Mouse (Mus musculus): ENCODE results near the gene Trim80. TPM values are rescaled to one million over a fixed set of nuclear protein-coding genes. Genes with fewer than 3 reads are reported as not detected.

Trim80 gene
- total and polyA plus RNA-seq, 3 experiments = not detected

DNA sequence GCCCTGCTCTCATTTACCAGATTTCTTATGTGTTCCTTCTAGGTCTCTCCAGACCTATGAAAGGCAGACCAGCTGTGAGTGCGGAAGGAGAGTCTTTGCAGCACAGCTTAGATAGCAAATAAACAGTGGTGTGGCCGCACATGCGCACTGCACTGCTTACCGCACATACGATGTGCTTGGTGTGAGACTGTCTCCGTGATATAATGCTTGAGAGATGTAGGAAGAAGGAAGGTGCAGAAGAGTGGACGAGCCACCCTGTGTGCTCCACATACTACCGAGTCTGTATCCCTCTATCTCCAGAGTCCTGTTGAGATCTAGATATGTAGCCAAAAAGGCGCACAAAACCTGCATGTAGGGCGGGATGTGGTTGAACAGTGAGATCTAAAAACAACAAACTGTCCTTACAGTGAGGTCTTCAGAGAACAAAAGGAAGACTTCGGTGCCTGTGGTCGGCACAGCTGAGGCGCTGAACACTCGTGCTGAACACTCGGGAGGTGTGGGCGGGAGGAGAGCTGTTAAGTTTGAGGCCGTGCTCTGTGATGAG is 33.4 kb upstream of the Trim80 start:
- Histone ChIP-seq H3K79me2 (ENCODE audit: control insufficient read depth, insufficient read depth, low read length, poor library complexity) (peaks cover 10% of the 10 kb centered on the region), H3K27ac (ENCODE audit: control insufficient read depth, low read depth, low read length) (no peak overlapping the region), H3K4me1 (ENCODE audit: control insufficient read depth in 1 of 2, insufficient read depth in 2 of 2, low read length in 2 of 2) (peaks cover 2 to 34% of the 10 kb centered on the region in 2 experiments; a peak in 3 of 4 replicates), H3K4me3 (ENCODE audit: control insufficient read depth in 1 of 2, insufficient read depth in 1 of 2, low read depth in 2 of 2, low read length in 2 of 2) (no peak overlapping the region), H3K9ac (ENCODE audit: control insufficient read depth, low read depth, low read length, poor library complexity, severe bottlenecking) (no peak overlapping the region), H3K36me3 (ENCODE audit: control insufficient read depth in 1 of 2, insufficient read depth in 2 of 2, low read length in 2 of 2) (peaks cover 0 to 25% of the 10 kb centered on the region in 2 experiments; a peak in 2 of 4 replicates), H3K27me3 (ENCODE audit: control insufficient read depth in 1 of 2, insufficient read depth in 2 of 2, low read length in 2 of 2) (no peaks in the 10 kb centered on the region), H3K9me3 (replicated peaks; ENCODE audit: insufficient read depth, low read length) (no peaks in the 10 kb centered on the region)
- TF ChIP-seq USF2 (IDR thresholded peaks at IDR 0.05; ENCODE audit: borderline replicate concordance in 1 of 2, insufficient read depth in 1 of 2, low read depth in 1 of 2, low read length in 2 of 2) = no peak
- no peak for TF ChIP-seq POLR2A (IDR thresholded peaks at IDR 0.05; ENCODE audit: control insufficient read depth in 1 of 2, insufficient read depth in 1 of 2, low read depth in 1 of 2, low read length in 2 of 2, poor library complexity in 1 of 2)
- TF ChIP-seq TBP (IDR thresholded peaks at IDR 0.05; ENCODE audit: low read depth, low read length) = peak; percentile 63; the same call in 1 of the 2 replicates
- TF ChIP-seq SIN3A (IDR thresholded peaks at IDR 0.05; ENCODE audit: low read length) = no peak
- no peak for DNase-seq (ENCODE audit: low read depth, low spot score)

DNA sequence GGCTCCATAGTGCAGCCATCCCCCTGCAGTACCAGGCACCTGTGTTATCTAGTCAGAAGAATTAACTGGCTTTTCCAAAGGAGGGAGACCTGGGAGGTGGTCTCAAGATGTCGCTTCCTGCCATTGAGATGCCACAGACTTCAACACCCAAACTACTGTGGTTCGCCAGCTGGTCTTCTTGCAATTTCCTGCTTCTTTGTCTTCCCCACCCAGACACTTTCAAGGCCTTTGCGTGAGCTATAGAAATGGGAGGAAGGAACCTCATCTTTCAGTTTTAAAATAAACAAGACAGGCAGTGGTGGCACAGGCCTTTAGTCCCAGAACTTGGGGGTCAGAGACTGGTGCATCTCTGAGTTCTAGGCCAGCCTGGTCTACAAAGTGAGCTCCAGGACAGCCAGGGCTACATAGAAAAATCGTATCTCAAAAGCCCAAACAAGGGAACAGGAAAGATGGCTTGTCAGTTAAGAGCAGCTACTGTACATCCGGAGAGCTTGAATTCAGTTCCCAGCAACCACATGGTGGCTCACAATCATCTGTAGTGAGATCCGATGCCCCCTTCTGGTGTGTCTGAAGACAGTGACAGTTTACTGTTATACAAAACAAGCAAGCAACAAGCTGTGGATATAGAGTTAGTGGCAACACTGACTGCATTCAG is 32.0 kb upstream of the Trim80 start:
- Histone ChIP-seq H3K36me3 (ENCODE audit: control insufficient read depth in 1 of 2, insufficient read depth in 2 of 2, low read length in 2 of 2) (peaks cover 0 to 19% of the 10 kb centered on the region in 2 experiments; a peak in 2 of 4 replicates), H3K27me3 (ENCODE audit: control insufficient read depth in 1 of 2, insufficient read depth in 2 of 2, low read length in 2 of 2) (no peaks in the 10 kb centered on the region), H3K4me1 (ENCODE audit: control insufficient read depth in 1 of 2, insufficient read depth in 2 of 2, low read length in 2 of 2) (peaks cover 2 to 24% of the 10 kb centered on the region in 2 experiments; a peak in 3 of 4 replicates), H3K9ac (ENCODE audit: control insufficient read depth, low read depth, low read length, poor library complexity, severe bottlenecking) (no peak overlapping the region), H3K79me2 (ENCODE audit: control insufficient read depth, insufficient read depth, low read length, poor library complexity) (peaks cover 11% of the 10 kb centered on the region), H3K4me3 (ENCODE audit: control insufficient read depth in 1 of 2, insufficient read depth in 1 of 2, low read depth in 2 of 2, low read length in 2 of 2) (no peak overlapping the region), H3K27ac (ENCODE audit: control insufficient read depth, low read depth, low read length) (no peak overlapping the region), H3K9me3 (replicated peaks; ENCODE audit: insufficient read depth, low read length) (no peaks in the 10 kb centered on the region)
- no peak for DNase-seq (ENCODE audit: low read depth, low spot score)
- TF ChIP-seq KAT2A (conservative IDR thresholded peaks at IDR 0.05; ENCODE audit: low read depth, low read length) (no peak), CTCF (IDR thresholded peaks at IDR 0.05 in 2 of 3, conservative IDR thresholded peaks at IDR 0.05 in 1 of 3; ENCODE audit: control insufficient read depth in 1 of 3, insufficient read depth in 1 of 3, low read depth in 2 of 3, low read length in 3 of 3, poor library complexity in 1 of 3, severe bottlenecking in 1 of 3) (peak in 2 of 3 experiments; percentile 8 to 28; a peak in 1 of 6 replicates), TBP (IDR thresholded peaks at IDR 0.05; ENCODE audit: low read depth, low read length) (peak; percentile 75), ZMIZ1 (IDR thresholded peaks at IDR 0.05; ENCODE audit: low read depth, low read length) (no peak)

GRCm38 (mm10) chr11:115409556-115409955 is 30.8 kb upstream of the Trim80 start:
- DNase-seq (ENCODE audit: low read depth, low spot score) = no peak
- no peaks in the 10 kb centered on the region for H3K27me3 ChIP-seq (ENCODE audit: control insufficient read depth in 1 of 2, insufficient read depth in 2 of 2, low read length in 2 of 2)
- H3K36me3 ChIP-seq (ENCODE audit: control insufficient read depth in 1 of 2, insufficient read depth in 2 of 2, low read length in 2 of 2) = peaks cover 0 to 19% of the 10 kb centered on the region in 2 experiments; a peak in 2 of 4 replicates
- peaks cover 6% of the 10 kb centered on the region for H3K79me2 ChIP-seq (ENCODE audit: control insufficient read depth, insufficient read depth, low read length, poor library complexity)
- H3K27ac ChIP-seq (ENCODE audit: control insufficient read depth, low read depth, low read length) = no peak overlapping the region
- H3K4me1 ChIP-seq (ENCODE audit: control insufficient read depth in 1 of 2, insufficient read depth in 2 of 2, low read length in 2 of 2) = peaks cover 0 to 19% of the 10 kb centered on the region in 2 experiments; a peak in 3 of 4 replicates
- TF ChIP-seq BHLHE40 (IDR thresholded peaks at IDR 0.05; ENCODE audit: borderline replicate concordance, low read depth, low read length) (no peak), CHD1 (IDR thresholded peaks at IDR 0.05; ENCODE audit: low read depth, low read length) (no peak), NRF1 (IDR thresholded peaks at IDR 0.05; ENCODE audit: insufficient read depth, low read depth, low read length, poor library complexity, severe bottlenecking) (no peak), MEF2A (IDR thresholded peaks at IDR 0.05; ENCODE audit: extremely low read depth, insufficient replicate concordance, low read depth, low read length, poor library complexity, severe bottlenecking) (no peak), ETS1 (IDR thresholded peaks at IDR 0.05; ENCODE audit: low read depth, low read length) (no peak), TAL1 (IDR thresholded peaks at IDR 0.05; ENCODE audit: low read length) (no peak), GABPA (IDR thresholded peaks at IDR 0.05; ENCODE audit: low read depth, low read length) (no peak), TCF12 (IDR thresholded peaks at IDR 0.05; ENCODE audit: low read depth, low read length) (no peak), GATA1 (IDR thresholded peaks at IDR 0.05; ENCODE audit: low read depth, low read length) (no peak), KAT2A (conservative IDR thresholded peaks at IDR 0.05; ENCODE audit: low read depth, low read length) (no peak)
- no peaks in the 10 kb centered on the region for H3K9me3 ChIP-seq (replicated peaks; ENCODE audit: insufficient read depth, low read length)
- H3K4me3 ChIP-seq (ENCODE audit: control insufficient read depth in 1 of 2, insufficient read depth in 1 of 2, low read depth in 2 of 2, low read length in 2 of 2) = no peak overlapping the region
- no peak overlapping the region for H3K9ac ChIP-seq (ENCODE audit: control insufficient read depth, low read depth, low read length, poor library complexity, severe bottlenecking)
